Mouse (Mus musculus) cerebral cortex, adult 2 months (tissue): ENCODE measurements around the gene Gar1.

Experiments
- WGBS: fragments of 180-500 bp; shearing (Covaris S2); methylation state at CpG from one replicate; pipeline ENCODE4 v1.1.7; 2018; 5-methylcytosine and 5-hydroxymethylcytosine counted together

Gar1 gene

GRCm38 (mm10) chr3:129803765-129804164 lies 27.4 kb downstream of the Gar1 start, which contains the start of gene Lrit3:
TSS of gene Lrit3 (minus strand) at chr3:129804030.
- WGBS, result 89% methylated on average over 10 of the region's 10 CpGs

GRCm38 (mm10) chr3:129799011-129799410 lies 32.2 kb downstream of the Gar1 start:
- WGBS, result 83% methylated on average over 2 of the region's 2 CpGs

GRCm38 (mm10) chr3:129798551-129798950 lies 32.6 kb downstream of the Gar1 start:
- WGBS, result 87% methylated on average over 11 of the region's 11 CpGs

- WGBS, result 85% methylated on average over 5 of the region's 5 CpGs
Measured at GRCm38 (mm10) chr3:129797341-129797740, 33.9 kb downstream of the Gar1 start.

GRCm38 (mm10) chr3:129793801-129794200 lies 37.4 kb downstream of the Gar1 start:
- WGBS, result 85% methylated on average over 5 of the region's 5 CpGs

- WGBS, result 90% methylated on average over 3 of the region's 3 CpGs
Measured at GRCm38 (mm10) chr3:129782746-129783145, 48.5 kb downstream of the Gar1 start.

GRCm38 (mm10) chr3:129781435-129781834 lies 49.8 kb downstream of the Gar1 start:
- 60% methylated on average over 10 of the region's 10 CpGs for WGBS
